ENCODE assay signal across 12 mouse cellular contexts in genomic region chr13:78206891-78207430, GRCm38 (mm10). TPM values are rescaled to one million over a fixed set of nuclear protein-coding genes. Genes with fewer than 3 reads are reported as not detected.
A peak's percentile ranks its signal among the peaks of the same experiment; 100 is the strongest.
DNase-seq lines count a peak whose midpoint lies in the region; ATAC-seq lines count a peak whose summit lies in the region.
"Had no signal": no experiment of that assay in that cellular context is flagged by ENCODE, and none has a peak within 500 bp of the region (broad histone marks: within the 10 kb centered on the region; RNA-seq: fewer than 3 reads in every experiment).

No protein-coding gene starts in this region.

- H3K27me3 ChIP-seq in neural tube, embryonic 11.5 days (ENCODE audit: control insufficient read depth, insufficient read depth, low read length): no peaks in the 10 kb centered on the region
- H3K27me3 ChIP-seq in embryonic facial prominence, embryonic 15.5 days: peaks cover 76% of the 10 kb centered on the region
- peaks cover 37% of the 10 kb centered on the region for H3K27me3 ChIP-seq in midbrain, embryonic 10.5 days (ENCODE audit: low read depth, poor library complexity, severe bottlenecking)

- H3K4me3 ChIP-seq in neural tube, embryonic 11.5 days (ENCODE audit: low read depth, low read length): 0 out of 2 replicates have a peak overlapping the region, but pooled peaks have one; percentile 6
- no peak overlapping the region for H3K4me3 ChIP-seq in embryonic facial prominence, embryonic 15.5 days (replicated peaks)
- peak overlapping the region; percentile 59 for H3K4me3 ChIP-seq in midbrain, embryonic 10.5 days

- no peak overlapping the region for H3K9ac ChIP-seq in neural tube, embryonic 11.5 days (ENCODE audit: low read length)
- H3K9ac ChIP-seq in embryonic facial prominence, embryonic 15.5 days: no peak overlapping the region

- H3K4me2 ChIP-seq in neural tube, embryonic 11.5 days (ENCODE audit: low read depth): peak overlapping the region; percentile 27
- H3K4me2 ChIP-seq in embryonic facial prominence, embryonic 15.5 days (replicated peaks): 0 out of 2 replicates have a peak overlapping the region, but pooled peaks have one; percentile 21

- 23% methylated on average over 7 of the region's 7 CpGs for WGBS in neural tube, embryonic 11.5 days
- 47% methylated on average over 7 of the region's 7 CpGs for WGBS in embryonic facial prominence, embryonic 15.5 days
- 12% methylated on average over 7 of the region's 7 CpGs for WGBS in midbrain, embryonic 10.5 days

- no peaks in the 10 kb centered on the region for H3K9me3 ChIP-seq in neural tube, embryonic 11.5 days (ENCODE audit: control insufficient read depth, low read length)
- no peaks in the 10 kb centered on the region for H3K9me3 ChIP-seq in embryonic facial prominence, embryonic 15.5 days (replicated peaks)
- no peaks in the 10 kb centered on the region for H3K9me3 ChIP-seq in midbrain, embryonic 10.5 days (replicated peaks)
- H3K9me3 ChIP-seq: G1E had no signal

- peaks cover 44% of the 10 kb centered on the region for H3K4me1 ChIP-seq in neural tube, embryonic 11.5 days (ENCODE audit: control insufficient read depth, insufficient read depth, low read length)
- H3K4me1 ChIP-seq in embryonic facial prominence, embryonic 15.5 days: peaks cover 35% of the 10 kb centered on the region
- peaks cover 89% of the 10 kb centered on the region for H3K4me1 ChIP-seq in midbrain, embryonic 10.5 days

- H3K27ac ChIP-seq in neural tube, embryonic 11.5 days (ENCODE audit: low read depth, low read length): no peak overlapping the region
- H3K27ac ChIP-seq in embryonic facial prominence, embryonic 15.5 days (replicated peaks): no peak overlapping the region
- peak overlapping the region; percentile 89 for H3K27ac ChIP-seq in midbrain, embryonic 10.5 days (replicated peaks)
- H3K27ac ChIP-seq: gastrocnemius, adult 2 months had no signal

- ATAC-seq in neural tube, embryonic 11.5 days (ENCODE audit: insufficient read depth, low FRiP score, low TSS enrichment): no peak
- no peak for ATAC-seq in embryonic facial prominence, embryonic 15.5 days (ENCODE audit: insufficient number of reproducible peaks, low FRiP score, low TSS enrichment, low read depth)
- ATAC-seq: intestine, embryonic 16.5 days had no signal

- H3K36me3 ChIP-seq in neural tube, embryonic 11.5 days (ENCODE audit: control insufficient read depth, insufficient read depth, low read length): no peaks in the 10 kb centered on the region
- no peaks in the 10 kb centered on the region for H3K36me3 ChIP-seq in embryonic facial prominence, embryonic 15.5 days
- H3K36me3 ChIP-seq in midbrain, embryonic 10.5 days: no peaks in the 10 kb centered on the region
- H3K36me3 ChIP-seq: G1E had no signal

- DNase-seq in neural tube, embryonic 11.5 days (ENCODE audit: low spot score): peak; percentile 20
- no peak for DNase-seq in neural tube, embryonic 10.5 days (ENCODE audit: extremely low spot score, low spot score)
- no peak for DNase-seq in midbrain, embryonic 10.5 days (ENCODE audit: low spot score)
- DNase-seq in ovary, postnatal 14 days (ENCODE audit: low spot score): no peak
- no peak for DNase-seq in thymus, postnatal 14 days
- no peak for DNase-seq in layer of hippocampus, adult 9-10 months (ENCODE audit: low spot score)
- DNase-seq: gastrocnemius, adult 2 months; right cerebral cortex, adult 18-20 months; thymus, adult 2 months had no signal

RNA-seq across cellular contexts. Expression of gene Nr2f1, which starts 7.4 kb away (rescaled TPM):
- 61.2 and 62.9 TPM in 2 replicates for polyA plus RNA-seq in neural tube, embryonic 11.5 days (2014; fragmentation: Nextera tagmentation; extraction: Ambion mirVana)
- polyA plus RNA-seq in embryonic facial prominence, embryonic 15.5 days (2015; fragmentation: Nextera tagmentation; extraction: Ambion mirVana): 14.5 and 18.4 TPM in 2 replicates
- 53.1 and 57.4 TPM in 2 replicates for polyA plus RNA-seq in midbrain, embryonic 10.5 days (2016; fragmentation: Nextera tagmentation; extraction: Ambion mirVana)
